Mouse (Mus musculus): ENCODE measurements around the gene Lgmn. TPM values are rescaled to one million over a fixed set of nuclear protein-coding genes. Genes with fewer than 3 reads are reported as not detected.
A peak's percentile ranks its signal among the peaks of the same experiment; 100 is the strongest.

Gene Lgmn
- polyA plus RNA-seq, 1 experiment from 2014 or later = 42.8 TPM

DNA sequence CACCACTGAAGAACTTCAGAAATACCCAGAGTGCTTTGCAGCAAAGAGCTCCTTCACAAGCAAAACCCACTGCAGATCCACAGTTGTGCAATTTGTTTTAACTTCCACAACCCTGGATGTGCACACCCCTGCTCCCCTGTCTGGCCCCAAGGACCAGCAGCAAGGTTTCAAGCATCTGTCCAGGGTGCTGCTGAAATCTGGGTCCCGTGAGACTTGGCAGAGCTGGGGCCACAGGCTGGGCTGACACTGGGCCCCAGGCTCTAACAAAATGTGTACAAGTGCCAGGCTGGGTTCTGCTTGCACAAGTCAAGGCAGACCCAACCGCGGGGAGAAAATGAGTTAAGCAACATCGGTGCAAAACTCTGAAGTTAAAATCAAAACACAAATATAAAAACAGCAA lies 41.0 kb downstream of the Lgmn start:
- no peaks in the 10 kb centered on the region for H3K9me3 ChIP-seq
- no peak overlapping the region for H3K4me3 ChIP-seq

DNA sequence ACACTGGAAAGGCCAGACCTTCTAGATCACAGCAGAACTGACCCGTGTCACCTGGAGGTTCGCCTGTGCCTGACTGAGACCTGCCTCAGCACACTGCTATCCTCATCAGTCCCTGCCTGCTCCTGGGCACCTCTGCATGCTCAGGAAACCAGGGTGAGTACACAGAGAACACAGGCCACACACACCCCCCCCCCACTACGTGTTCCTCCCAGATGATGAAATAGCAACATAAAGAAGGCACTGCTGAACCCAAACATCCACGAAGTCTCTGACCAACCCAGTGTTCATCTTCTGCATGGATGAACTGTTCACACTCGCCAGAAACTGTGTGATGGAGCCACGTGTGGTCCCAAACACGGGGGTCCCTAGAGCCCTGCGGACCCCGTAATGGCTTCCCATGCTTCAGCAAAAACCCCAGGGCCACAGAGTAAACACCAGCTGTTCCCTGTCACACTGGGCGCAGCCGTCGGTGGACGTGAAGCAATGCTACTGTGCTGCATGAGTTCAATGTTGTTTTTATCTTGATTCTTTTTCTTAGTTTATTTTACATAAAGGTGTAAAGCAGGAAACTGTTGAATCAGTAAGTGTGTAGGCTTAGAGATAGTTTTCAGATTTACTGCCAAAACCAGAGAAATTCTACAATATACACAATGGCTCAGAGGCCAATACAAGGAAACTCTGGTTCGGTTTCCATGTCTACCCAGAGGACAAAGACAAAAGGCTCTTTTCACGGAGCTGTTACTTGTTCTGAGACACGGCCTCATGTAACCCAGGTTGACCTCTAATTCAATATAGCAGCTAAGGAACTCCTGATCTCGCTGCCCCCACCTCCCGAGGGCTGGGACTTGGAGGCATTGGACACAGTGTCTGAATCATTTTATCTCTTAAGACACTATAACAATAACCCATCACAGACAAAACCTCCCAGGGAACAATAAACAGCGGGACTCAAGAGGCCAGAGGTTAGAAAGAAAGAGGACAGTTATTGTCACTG lies 43.3 kb downstream of the Lgmn start:
- Histone ChIP-seq H3K36me3 (replicated peaks) (peaks cover 55% of the 10 kb centered on the region), H3K9me3 (no peaks in the 10 kb centered on the region), H3K27ac (peak overlapping the region; percentile 73), H3K4me1 (peaks cover 20% of the 10 kb centered on the region), H3K4me3 (no peak overlapping the region), H3K27me3 (ENCODE audit: poor library complexity, severe bottlenecking) (no peaks in the 10 kb centered on the region)
- DNase-seq (ENCODE audit: extremely low spot score, low spot score) = no peak
- WGBS = 62% methylated on average over 19 of the region's 19 CpGs

More for the DNA sequence above, 41.0 kb downstream of the Lgmn start:
- Histone ChIP-seq H3K27me3 (ENCODE audit: poor library complexity, severe bottlenecking) (no peaks in the 10 kb centered on the region), H3K4me1 (peaks cover 20% of the 10 kb centered on the region), H3K27ac (no peak overlapping the region), H3K36me3 (replicated peaks) (peaks cover 71% of the 10 kb centered on the region)
- WGBS = 87% methylated on average over 4 of the region's 4 CpGs
- no peak for DNase-seq (ENCODE audit: extremely low spot score, low spot score)

GRCm38 (mm10) chr12:102395537-102395936 lies 44.1 kb downstream of the Lgmn start:
- Histone ChIP-seq H3K27me3 (ENCODE audit: poor library complexity, severe bottlenecking) (no peaks in the 10 kb centered on the region), H3K9me3 (no peaks in the 10 kb centered on the region), H3K36me3 (replicated peaks) (peaks cover 48% of the 10 kb centered on the region), H3K4me1 (peaks cover 20% of the 10 kb centered on the region), H3K27ac (no peak overlapping the region), H3K4me3 (no peak overlapping the region)
- WGBS = 82% methylated on average over 9 of the region's 9 CpGs
- DNase-seq (ENCODE audit: extremely low spot score, low spot score) = no peak

GRCm38 (mm10) chr12:102394496-102394895 lies 45.1 kb downstream of the Lgmn start:
- no peak overlapping the region for H3K27ac ChIP-seq
- no peaks in the 10 kb centered on the region for H3K9me3 ChIP-seq
- peaks cover 20% of the 10 kb centered on the region for H3K4me1 ChIP-seq
- no peaks in the 10 kb centered on the region for H3K27me3 ChIP-seq (ENCODE audit: poor library complexity, severe bottlenecking)
- peaks cover 40% of the 10 kb centered on the region for H3K36me3 ChIP-seq (replicated peaks)
- WGBS = 96% methylated on average over 7 of the region's 7 CpGs
- no peak overlapping the region for H3K4me3 ChIP-seq
- no peak for DNase-seq (ENCODE audit: extremely low spot score, low spot score)

DNA sequence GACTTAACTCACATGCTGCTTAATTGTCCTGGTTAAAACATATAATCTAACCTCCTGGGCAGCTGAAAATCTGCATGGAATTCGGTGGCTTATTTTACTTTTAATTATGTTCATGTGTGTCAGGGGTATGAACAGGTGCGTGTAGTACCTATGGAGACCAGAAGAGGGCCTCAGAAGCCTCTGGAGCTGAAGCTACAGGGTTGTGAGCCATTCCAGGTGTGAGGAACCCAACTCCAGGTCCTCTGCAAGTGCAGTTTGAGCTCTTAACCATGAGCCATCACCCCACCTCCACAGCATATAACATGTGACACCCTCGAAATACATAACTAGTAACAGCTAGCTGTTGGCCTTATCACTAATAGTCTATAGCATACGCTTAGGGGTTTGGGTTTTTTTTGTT lies 47.6 kb downstream of the Lgmn start:
- 63% methylated on average over 4 of the region's 4 CpGs for WGBS

DNA sequence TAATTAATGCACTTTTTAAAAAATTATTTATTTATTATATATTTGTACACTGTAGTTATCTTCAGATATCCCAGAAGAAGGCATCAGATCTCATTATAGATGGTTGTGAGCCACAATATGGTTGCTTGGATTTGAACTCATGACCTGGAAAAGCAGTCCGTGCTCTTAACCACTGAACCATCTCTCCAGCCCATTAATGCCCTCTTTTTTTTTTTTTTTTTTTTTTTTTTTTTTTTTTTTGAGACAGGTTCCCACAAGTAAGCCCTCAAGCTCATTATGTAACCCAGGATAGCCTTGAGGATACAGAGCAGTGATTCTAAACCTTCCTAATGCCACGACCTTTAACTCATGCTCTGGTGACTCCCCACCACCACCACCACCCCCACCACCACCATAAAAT lies 48.5 kb downstream of the Lgmn start:
- Histone ChIP-seq H3K4me3 (no peak overlapping the region), H3K4me1 (peaks cover 7% of the 10 kb centered on the region), H3K9me3 (no peaks in the 10 kb centered on the region), H3K27ac (no peak overlapping the region), H3K27me3 (ENCODE audit: poor library complexity, severe bottlenecking) (no peaks in the 10 kb centered on the region), H3K36me3 (replicated peaks) (peaks cover 22% of the 10 kb centered on the region)
- no peak for DNase-seq (ENCODE audit: extremely low spot score, low spot score)
- WGBS = 78% methylated on average over 2 of the region's 2 CpGs

More for the DNA sequence above, 47.6 kb downstream of the Lgmn start:
- no peak overlapping the region for H3K4me3 ChIP-seq
- H3K4me1 ChIP-seq = peaks cover 16% of the 10 kb centered on the region
- H3K27me3 ChIP-seq (ENCODE audit: poor library complexity, severe bottlenecking) = no peaks in the 10 kb centered on the region
- no peak overlapping the region for H3K27ac ChIP-seq
- H3K9me3 ChIP-seq = no peaks in the 10 kb centered on the region
- peaks cover 22% of the 10 kb centered on the region for H3K36me3 ChIP-seq (replicated peaks)
- DNase-seq (ENCODE audit: extremely low spot score, low spot score) = no peak

DNA sequence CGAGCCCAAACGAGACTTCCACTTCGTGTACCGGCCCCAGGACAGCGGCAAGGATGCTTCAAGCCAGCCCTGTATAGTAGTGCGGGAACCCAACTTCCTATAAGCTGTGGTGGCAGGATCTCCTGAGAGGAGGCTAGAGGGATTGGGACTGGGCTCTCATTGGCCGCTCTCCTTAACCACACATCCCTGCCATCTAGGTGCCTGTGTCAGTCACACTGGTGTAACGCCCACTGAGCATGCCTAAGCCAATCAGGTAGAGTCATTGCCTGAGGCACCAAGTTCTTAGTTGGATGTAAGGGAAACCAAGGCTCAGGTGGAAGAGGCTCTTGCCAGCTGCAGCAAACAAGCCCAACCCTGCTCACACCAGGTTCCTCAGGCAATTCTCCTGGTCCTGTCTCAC lies 49.6 kb downstream of the Lgmn start:
- Histone ChIP-seq H3K27me3 (ENCODE audit: poor library complexity, severe bottlenecking) (no peaks in the 10 kb centered on the region), H3K27ac (no peak overlapping the region), H3K9me3 (no peaks in the 10 kb centered on the region), H3K4me3 (peak overlapping the region; percentile 23), H3K4me1 (no peaks in the 10 kb centered on the region), H3K36me3 (replicated peaks) (peaks cover 15% of the 10 kb centered on the region)
- DNase-seq (ENCODE audit: extremely low spot score, low spot score) = no peak
- WGBS = 30% methylated on average over 8 of the region's 8 CpGs

DNA sequence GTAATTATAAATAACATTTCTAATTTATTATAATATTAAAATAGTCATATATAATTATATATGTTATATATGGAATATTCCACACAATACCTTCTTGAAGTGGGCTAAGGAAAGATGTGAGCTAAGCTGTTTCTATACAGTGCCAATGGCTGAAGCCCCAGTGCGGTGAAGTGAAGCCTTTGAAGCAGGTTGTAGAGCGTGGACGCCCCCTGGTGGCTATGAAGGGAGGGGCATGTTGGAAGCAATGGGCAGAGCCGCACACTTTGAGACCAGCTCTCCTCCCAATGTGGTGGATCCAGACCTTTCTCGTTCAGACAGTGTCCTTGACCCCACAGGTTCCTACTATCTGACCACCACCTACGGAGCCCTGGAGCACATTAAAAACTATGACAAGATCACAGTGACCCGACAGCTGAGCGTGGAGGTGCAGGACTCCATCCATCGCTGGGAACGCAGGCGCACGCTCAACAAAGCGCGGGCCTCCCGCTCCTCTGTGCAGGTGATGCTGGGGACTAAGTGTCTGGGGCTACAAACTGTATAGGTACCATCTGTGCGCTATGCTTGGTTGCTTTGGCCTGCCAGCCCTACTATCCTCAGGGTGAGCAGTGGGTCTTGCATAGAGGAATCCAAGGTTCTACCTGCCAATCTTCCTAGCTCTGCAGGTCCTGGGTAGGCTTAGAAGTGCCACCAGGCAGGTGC lies 52.2 kb downstream of the Lgmn start:
- no peaks in the 10 kb centered on the region for H3K36me3 ChIP-seq (replicated peaks)
- no peaks in the 10 kb centered on the region for H3K4me1 ChIP-seq
- H3K27me3 ChIP-seq (ENCODE audit: poor library complexity, severe bottlenecking) = no peaks in the 10 kb centered on the region
- H3K4me3 ChIP-seq = no peak overlapping the region
- no peaks in the 10 kb centered on the region for H3K9me3 ChIP-seq
- DNase-seq (ENCODE audit: extremely low spot score, low spot score) = peak; percentile 80
- 54% methylated on average over 16 of the region's 16 CpGs for WGBS
- no peak overlapping the region for H3K27ac ChIP-seq

GRCm38 (mm10) chr12:102384819-102385218 lies 54.8 kb downstream of the Lgmn start:
- no peak for DNase-seq (ENCODE audit: extremely low spot score, low spot score)
- Histone ChIP-seq H3K36me3 (replicated peaks) (no peaks in the 10 kb centered on the region), H3K27me3 (ENCODE audit: poor library complexity, severe bottlenecking) (no peaks in the 10 kb centered on the region), H3K27ac (no peak overlapping the region), H3K4me1 (no peaks in the 10 kb centered on the region), H3K9me3 (no peaks in the 10 kb centered on the region), H3K4me3 (no peak overlapping the region)
- WGBS = 27% methylated on average over 3 of the region's 3 CpGs

DNA sequence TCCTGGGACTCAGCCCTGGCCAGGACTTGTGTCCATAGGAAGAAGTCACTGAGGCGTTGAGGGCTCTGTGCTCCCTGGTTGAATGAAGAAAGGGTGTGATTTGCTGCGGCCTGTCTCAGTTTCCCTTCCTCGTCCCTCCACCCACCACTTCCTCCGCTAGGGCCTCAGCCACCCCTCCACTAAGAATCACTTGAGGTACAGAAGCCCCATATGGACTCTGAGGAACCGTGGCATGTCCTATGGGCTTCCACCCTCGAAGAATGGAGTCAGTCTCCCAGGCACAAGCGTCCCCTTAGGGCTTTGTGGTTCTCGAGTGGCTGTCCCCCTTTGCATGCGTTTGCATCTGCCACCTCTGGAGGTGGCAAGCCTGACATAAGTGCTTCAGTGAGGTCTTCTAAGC lies 56.3 kb downstream of the Lgmn start:
- H3K4me3 ChIP-seq = no peak overlapping the region
- no peaks in the 10 kb centered on the region for H3K36me3 ChIP-seq (replicated peaks)
- no peak overlapping the region for H3K27ac ChIP-seq
- no peaks in the 10 kb centered on the region for H3K9me3 ChIP-seq
- no peaks in the 10 kb centered on the region for H3K4me1 ChIP-seq
- no peaks in the 10 kb centered on the region for H3K27me3 ChIP-seq (ENCODE audit: poor library complexity, severe bottlenecking)
- no peak for DNase-seq (ENCODE audit: extremely low spot score, low spot score)
- WGBS = 90% methylated on average over 9 of the region's 9 CpGs

DNA sequence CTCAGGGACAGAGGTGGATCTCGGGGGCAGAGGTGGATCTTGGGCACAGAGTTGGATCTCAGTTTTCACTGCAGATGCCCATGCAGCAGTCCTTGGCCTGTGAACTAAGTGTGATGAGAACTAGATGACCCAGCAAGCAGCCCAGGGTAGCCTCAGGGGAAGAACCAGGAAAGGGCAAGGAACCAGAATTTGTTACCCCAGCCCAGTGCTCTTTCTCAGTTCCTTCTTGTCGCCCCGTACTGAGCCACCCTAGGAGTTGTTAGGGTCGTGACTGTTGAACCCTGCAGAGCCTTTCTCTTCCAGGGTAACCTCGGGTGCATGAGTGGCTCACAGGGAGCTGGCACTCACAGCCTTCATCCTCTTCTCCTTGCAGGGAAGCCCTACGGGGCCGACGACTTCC lies 57.4 kb downstream of the Lgmn start:
- Histone ChIP-seq H3K4me3 (no peak overlapping the region), H3K4me1 (no peaks in the 10 kb centered on the region), H3K27me3 (ENCODE audit: poor library complexity, severe bottlenecking) (no peaks in the 10 kb centered on the region), H3K9me3 (no peaks in the 10 kb centered on the region), H3K27ac (no peak overlapping the region), H3K36me3 (replicated peaks) (no peaks in the 10 kb centered on the region)
- DNase-seq (ENCODE audit: extremely low spot score, low spot score) = no peak
- 88% methylated on average over 8 of the region's 8 CpGs for WGBS

GRCm38 (mm10) chr12:102372322-102372721 lies 67.3 kb downstream of the Lgmn start:
- H3K36me3 ChIP-seq (replicated peaks) = no peaks in the 10 kb centered on the region
- DNase-seq (ENCODE audit: extremely low spot score, low spot score) = no peak
- WGBS = 82% methylated on average over 3 of the region's 3 CpGs
- no peaks in the 10 kb centered on the region for H3K27me3 ChIP-seq (ENCODE audit: poor library complexity, severe bottlenecking)
- H3K9me3 ChIP-seq = no peaks in the 10 kb centered on the region
- H3K4me3 ChIP-seq = no peak overlapping the region
- peaks cover 6% of the 10 kb centered on the region for H3K4me1 ChIP-seq
- H3K27ac ChIP-seq = no peak overlapping the region

DNA sequence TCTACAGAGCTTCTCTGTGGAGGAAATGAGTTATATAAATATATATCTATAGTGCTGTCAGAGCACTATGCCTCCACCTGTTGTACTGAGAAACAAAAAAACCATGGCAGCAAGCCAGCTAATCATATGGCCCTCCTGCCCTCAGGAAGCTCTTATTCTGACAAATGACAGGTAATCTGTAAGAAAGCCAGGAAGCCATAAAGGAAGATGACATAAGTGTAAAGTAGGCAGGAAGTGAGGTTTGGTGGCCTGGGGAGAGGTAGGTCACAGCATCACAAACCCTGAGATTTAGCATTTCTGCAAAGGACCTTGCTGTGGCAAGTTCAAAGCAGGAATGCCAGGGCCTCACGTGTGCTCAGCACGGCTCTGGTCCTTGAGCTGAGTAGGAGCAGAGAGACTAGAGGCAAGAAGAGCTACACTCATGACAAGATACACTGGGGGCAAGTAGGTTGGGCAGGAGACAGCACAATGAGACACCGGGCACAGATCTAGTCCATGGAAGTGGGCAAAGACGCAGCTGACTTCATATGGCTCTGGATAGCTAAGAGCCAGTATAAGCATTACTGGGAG lies 68.6 kb downstream of the Lgmn start:
- H3K27ac ChIP-seq = no peak overlapping the region
- 92% methylated on average over 4 of the region's 4 CpGs for WGBS
- no peaks in the 10 kb centered on the region for H3K9me3 ChIP-seq
- no peak overlapping the region for H3K4me3 ChIP-seq
- no peaks in the 10 kb centered on the region for H3K27me3 ChIP-seq (ENCODE audit: poor library complexity, severe bottlenecking)
- peaks cover 6% of the 10 kb centered on the region for H3K4me1 ChIP-seq
- no peaks in the 10 kb centered on the region for H3K36me3 ChIP-seq (replicated peaks)
- DNase-seq (ENCODE audit: extremely low spot score, low spot score) = no peak

Measured in forebrain, embryonic 10.5 days (tissue).